Mouse (Mus musculus): Measurements from ENCODE around the gene Gpr84.
A peak's percentile ranks its signal among the peaks of the same experiment; 100 is the strongest.

Gpr84 gene

DNA sequence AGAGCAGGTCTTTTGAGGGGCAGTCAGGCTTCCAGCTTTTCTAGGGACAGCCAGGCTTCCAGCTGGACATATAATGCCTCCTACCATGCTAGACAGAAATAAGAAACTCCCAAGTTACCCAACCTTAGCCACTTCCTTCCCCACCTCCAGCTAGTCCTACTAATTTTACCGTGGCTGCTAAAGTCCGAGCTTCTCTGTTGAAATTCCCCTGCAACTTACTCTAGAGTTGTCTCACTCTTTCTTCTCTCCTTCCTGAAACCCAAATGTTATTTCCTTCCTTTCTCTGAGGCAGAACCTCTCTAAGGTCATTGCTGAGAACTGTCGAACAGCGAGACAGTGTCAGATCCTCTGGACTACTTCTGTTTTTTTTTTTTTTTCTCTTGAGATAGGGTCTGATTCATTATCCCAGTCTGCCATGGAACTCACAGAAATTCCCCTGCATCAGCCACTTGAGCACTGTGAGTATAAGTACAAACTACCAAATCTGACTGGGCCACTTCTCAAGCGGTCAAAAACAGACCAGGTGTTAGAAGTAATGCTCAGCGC lies at the start of gene Gpr84:
Gene Gpr84 (minus strand): TSS at position 248 of the 546 bp plus-strand sequence.
- no peak for DNase-seq

DNA sequence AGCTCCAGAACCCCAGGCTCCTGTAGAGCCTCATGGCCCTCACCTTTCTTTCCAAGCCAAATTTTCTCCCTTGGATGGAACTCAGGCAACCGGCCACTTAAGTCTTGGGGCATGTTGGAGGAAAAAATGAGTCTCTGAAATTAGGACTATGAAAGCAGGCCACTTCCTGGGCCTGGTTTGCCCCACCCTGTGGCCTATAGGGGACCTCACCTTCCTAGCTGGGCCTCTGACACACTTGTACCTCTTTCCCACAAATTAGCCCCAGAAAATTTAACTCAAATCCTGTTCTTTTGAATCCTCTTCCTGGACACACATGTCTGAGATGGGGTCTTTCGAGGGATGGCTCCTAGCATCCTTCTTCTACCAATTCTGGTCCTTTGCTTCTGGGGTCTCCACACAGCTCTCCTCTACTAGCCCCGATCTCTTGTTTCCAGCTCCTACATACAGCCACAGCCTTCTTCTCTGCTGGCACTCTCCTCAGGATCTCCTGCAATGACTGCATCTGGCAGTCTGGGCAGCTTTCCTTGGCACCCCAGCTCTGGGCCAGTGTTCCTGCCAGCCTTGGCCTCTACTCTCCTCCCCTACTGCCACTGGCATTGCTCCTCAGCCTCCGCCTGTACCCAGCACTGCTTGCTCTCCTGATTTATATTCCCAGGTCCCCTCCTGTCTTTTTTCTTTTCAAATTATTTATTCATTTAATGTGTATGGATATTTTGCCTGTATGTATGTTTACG lies 49.6 kb upstream of the Gpr84 start:
- no peak for DNase-seq

DNA sequence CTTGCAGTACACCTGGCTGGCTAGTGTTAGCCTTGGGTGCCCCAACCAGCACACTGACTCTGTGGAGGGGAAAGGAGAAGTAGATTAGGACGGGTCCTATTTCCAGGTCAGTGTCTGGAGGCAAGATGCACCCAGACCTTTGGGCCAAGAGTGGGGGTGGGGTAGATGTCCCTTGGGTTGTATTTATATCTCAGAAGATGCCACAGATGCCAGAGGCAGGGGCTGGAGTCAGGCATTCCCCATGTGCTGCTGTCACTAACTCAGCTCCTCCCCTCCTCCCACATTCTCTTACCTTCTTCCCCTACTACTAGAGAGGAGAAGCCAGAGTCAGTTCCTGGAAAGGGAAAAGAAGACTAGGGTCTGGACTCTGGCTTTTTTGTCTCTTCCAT lies 48.7 kb upstream of the Gpr84 start:
- no peak for DNase-seq

DNA sequence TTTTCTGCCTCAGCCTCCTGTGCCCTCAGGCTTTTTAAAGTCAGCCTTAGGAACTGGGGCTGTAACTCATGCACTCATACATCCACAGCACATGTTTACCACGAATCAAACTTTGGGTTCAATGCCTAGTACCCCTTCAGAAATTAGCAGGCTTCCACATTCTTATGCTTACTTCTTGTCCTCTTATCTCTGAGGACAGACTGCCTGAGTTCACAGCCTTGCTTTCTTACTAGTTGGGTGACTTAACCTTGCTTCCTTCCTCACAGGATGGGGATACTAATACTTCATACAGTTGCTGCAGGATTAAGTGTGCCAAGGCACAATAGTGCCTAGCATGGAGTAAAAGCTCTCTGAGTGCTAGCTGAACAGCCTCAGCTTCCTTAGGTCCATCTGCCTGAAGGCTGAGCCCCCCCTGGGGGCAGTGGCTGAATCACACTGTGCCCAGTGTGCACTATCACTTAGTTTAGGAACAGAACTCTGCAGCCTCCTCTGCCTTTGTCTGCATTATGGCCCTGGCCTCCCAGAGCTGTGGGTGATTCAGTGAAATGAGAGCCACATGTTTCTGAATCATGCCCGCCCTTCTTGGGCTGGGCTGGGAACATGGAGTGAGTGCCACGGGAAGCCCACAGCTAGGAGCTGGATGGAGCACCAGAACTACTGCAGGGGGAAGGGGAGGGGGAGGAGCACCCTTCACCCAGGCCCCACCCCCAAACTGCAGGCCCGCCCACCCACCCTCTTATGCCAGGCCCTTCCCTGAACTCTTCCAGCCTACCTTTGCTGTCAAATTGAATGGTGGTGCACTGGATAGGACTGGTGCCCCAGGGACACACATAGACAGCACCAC lies 48.1 kb upstream of the Gpr84 start:
- no peak for DNase-seq

DNA sequence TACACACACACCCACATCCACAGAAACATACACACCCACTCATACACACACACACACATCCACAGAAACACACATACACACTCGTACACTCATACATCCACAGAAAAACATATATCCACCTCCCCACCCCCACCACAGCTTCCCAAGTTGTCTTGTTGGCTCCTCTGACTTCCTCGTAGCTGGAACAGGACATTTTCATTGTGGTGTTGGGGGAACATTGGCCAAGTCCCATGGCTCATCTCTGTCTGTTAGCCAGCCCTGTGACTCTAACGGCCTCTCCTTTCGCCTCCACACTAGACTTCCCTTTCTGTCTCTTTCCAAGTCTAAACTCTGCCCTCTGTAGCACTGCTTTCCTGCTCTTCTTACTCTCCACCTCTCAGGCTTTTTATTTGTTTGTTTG lies 47.4 kb upstream of the Gpr84 start:
- DNase-seq: no peak

DNA sequence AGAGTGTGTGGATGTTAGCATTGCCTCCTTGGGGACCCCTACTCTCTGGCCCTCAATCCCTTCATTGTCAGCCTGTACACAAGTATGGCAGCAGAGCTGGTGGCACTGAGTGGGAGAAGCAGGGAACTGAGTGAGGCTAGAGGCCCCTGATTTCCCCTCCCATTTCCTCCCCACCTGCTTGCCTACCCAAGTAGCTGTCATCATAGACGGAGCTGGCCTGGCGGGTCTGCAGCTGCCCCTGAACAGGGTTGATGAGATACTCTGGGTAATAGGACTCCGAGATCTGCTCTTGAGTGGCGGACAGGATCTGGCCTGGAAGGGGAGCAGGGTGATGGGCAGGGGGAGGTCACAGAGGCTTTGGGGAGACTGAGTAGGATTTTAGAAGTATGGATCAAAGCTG lies 45.7 kb upstream of the Gpr84 start:
- DNase-seq: no peak

DNA sequence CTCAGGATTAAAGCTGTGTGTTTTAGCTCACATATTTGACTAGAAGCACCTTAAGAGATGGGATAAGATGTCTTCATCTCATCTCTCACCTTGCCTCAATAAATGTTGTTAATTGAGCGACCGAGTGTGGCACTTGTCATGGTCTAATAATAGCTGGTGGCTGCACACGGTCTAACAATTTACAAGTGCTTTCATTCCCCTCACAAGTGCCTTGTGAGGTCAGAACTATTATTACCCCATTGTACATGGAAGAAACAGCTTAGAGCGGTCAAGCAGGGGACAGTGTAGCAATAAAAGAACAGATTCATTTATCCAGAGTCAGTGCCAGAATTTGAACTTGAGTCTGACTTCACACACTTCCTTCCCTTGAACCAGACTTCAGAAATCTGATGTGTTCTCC lies 45.0 kb upstream of the Gpr84 start:
- DNase-seq: no peak

DNA sequence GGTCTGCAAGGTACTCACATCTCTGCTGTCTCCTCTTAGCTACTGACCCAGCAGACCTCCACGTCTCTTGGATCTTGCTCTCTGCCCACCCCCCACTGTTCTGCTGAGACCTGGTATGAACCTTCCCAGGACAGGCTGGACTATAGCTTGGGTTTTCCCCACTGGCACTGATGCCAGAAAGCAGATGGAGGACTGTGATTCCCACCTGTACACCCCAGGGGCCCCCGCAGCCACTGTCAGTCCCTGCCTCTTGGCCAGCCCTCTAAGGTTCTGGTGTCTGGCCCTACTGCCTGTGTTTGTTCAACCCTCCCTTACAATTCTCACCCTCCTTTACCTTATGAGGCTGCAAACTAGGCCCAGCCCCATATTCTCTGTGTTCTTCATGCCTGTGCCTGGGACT lies 44.3 kb upstream of the Gpr84 start:
- no peak for DNase-seq

DNA sequence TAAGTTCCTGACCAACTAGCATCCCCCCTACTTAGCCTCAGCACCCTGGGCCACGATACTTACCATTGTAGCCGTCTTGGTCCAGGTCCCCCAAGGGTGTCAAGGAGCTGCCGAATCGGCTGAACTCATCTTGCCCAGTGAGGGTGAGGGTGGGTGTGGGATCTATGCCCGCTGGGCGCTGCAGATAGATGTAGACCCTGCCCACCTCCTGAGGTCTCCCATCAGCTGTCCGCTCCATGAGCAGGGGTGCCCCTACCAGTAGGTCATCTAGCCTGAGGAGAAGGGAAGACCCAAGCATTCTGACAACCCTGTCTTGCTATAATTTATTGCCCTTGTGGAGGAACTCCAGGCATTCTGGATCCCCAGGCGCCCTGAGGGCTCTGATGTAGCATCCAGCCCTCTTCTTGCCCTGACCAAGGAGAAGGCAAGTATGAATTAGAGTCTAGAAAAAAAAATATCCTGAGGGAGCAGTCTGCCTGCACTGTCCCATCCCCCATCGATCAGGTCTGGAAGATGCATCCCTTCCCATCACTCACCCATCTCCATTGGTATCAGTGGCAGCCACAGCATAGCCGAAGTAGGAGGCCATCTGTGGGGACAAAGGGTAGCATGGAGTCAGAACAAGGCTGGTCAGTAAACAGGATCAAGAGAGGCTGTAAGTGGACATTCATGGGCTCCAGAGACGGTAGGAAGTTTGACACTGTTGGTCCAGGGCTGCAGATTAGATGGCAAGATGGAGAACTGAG lies 43.3 kb upstream of the Gpr84 start:
- DNase-seq: no peak

DNA sequence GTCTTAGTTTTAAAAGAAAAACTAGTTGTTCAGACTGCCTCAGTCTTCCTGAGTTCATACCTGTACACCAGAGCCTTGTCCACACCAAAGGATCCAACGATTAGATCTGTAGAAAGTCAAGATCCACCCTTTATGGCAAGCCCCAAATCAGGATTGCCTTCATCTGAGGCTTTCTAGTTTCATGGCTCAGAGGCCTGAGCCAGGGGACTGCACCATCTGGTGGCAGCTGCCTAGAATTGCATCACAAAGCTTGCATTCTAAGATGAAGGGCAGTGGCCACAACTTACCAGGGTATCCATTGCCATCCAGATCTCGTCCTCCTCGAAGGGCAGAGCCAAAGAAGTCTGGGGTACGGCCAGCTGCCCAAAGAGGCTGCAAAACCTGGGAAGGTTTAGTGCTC lies 42.4 kb upstream of the Gpr84 start:
- DNase-seq: peak; percentile 79

DNA sequence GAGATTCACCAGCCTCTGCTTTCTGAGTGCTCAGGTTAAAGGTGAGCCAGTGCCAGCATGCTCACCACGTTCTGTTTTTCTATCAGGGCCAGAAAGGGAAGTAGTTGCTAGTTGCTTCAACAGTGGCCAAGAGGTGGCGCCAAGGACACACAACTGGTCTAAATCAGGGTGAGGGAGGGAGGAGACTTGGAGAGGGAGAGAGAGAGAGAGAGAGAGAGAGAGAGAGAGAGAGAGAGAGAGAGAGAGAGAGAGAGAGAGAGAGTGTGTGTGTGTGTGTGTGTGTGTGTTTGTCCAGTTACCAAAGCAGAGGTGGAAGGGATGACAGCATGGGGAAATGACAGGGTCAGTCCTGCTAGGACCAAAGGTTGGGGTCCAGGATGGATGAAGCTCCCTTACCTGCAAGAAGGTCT lies 36.9 kb upstream of the Gpr84 start:
- DNase-seq: peak; percentile 90

DNA sequence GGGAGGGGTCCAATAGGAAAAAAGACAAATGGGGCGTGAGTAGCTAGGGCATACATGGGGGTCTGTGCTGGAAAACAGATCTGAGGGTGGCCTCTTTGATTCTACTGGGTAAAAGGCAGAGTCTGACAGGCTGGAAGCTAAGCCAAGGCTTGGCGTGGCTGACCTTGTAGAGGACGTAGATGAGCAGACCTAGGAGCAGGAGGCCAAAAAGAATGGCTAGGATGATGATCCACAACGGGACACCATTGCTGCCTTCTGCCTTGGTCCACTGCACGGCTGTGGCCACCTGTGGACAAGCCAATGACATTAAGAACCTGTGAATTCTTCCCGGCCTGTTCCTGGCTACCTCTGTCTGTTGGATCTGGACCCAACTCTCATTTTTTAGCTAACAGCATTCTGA lies 35.4 kb upstream of the Gpr84 start:
- DNase-seq: no peak

DNA sequence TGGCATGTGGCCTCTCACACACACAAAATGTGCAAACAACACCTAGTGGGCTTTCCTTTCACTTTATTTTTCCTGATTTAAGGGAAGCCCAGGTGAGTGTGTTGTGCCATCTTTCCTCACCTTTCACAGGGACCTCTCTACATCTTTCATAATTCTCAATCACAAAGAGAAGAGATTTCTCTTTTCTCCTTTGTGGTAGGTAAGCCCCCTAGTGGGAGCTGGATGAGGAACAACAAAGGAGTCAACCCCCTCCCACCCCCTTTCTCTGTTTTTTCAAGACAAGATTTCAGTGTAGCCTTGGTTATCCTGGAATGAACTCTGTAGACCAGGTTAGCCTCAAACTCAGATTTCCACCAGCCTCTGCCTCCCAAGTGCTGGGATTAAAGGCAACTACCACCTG lies 33.1 kb upstream of the Gpr84 start:
- DNase-seq: no peak

DNA sequence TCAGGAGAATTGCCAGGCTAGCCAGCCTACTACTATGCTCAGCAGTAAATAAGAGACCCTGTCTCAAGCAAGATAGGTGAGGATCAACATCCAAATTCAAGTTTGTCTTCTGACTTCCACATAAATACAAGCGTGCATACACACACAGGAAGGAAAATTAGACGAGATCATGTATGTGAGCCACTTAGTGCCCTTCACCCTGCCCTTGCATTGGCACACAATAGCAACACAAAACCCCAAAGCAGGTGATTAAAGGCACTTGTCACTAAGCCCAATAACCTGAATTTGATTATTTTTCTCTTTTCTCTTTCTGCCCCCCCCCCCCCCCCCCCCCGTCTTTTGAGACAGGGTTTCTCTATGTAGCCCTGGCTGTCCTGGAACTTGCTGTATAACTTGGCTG lies 32.6 kb upstream of the Gpr84 start:
- no peak for DNase-seq

DNA sequence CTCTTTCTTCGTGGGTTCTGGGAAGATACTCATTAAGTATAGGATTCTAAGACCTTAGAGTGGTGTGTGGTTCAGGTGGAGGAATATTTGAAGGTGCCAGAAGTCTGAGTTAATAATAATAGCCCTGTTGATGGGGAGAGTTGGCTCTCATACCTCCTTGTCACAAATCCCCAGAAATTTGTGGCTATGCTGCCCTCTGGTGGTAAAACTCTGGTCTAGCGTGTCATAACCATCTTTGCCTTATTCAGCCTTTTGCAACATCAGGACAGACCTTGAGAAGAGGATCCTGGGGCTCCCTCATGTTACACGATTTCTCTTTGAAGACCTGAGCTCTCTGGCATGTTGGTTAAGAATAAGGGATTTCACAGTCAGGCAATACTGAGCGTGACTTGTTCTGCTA lies 32.0 kb upstream of the Gpr84 start:
- DNase-seq: peak; percentile 93

DNA sequence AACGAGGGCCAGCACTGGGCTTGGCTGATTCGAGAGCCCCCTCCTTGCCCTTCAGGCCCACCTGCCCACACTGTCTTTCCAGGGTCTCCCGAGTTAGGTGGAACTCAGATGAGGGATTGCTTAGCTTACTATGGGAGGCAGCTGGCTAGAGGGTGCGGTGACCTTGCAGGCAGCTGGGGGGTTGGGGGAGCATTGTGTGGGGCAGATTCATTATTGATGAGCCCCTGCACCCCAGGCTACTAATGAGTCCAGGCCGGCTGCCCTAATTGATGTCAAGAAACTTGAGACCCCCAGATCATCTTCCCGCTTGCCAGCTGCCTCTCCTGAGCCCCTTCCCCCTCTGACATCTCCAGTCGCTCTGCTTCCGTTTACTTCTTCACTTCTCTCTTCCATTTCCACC lies 31.1 kb upstream of the Gpr84 start:
- peak; percentile 23 for DNase-seq

DNA sequence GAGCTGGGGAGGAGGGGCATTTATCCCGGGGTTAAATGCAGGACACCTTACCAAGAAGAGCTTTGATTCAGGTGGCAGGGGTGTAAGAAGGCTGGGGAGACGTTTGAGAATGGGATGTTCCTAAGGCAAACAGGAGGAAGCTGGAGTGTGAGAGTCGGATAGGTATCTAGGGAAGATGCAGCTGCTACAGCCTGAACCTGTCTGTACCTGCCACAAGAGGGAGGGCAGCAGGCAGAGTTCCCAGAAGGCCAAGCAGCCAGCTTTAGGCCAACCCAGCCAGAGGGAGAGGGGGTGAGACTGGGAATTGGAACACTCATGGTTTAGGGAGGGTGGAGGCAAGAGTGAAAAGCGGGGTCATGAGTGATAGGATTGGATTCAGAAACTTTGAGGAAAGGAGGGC lies 30.4 kb upstream of the Gpr84 start:
- peak; percentile 59 for DNase-seq

DNA sequence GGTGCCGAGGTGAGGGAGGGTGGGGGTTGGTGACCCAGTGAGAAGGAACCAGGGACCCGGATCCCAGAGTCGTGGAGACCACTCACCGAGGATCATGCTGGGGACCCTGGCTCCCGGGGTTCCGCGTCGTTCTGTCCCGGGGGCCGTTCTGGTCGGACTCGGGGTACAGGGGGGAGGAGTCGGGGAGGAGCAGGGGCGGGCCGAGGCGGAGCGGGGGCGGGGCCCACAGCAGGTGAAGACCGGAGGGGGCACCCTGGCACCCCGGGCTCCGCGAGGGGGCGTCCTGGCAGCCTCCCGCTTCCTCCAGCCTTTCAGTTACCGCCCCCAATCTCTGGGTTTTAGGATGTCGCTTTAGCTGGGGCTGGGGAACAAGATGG lies 29.5 kb upstream of the Gpr84 start, which contains the start of gene Zfp385a:
Gene Zfp385a (minus strand): TSS at position 133 of the 377 bp plus-strand sequence.
- peak; percentile 76 for DNase-seq

DNA sequence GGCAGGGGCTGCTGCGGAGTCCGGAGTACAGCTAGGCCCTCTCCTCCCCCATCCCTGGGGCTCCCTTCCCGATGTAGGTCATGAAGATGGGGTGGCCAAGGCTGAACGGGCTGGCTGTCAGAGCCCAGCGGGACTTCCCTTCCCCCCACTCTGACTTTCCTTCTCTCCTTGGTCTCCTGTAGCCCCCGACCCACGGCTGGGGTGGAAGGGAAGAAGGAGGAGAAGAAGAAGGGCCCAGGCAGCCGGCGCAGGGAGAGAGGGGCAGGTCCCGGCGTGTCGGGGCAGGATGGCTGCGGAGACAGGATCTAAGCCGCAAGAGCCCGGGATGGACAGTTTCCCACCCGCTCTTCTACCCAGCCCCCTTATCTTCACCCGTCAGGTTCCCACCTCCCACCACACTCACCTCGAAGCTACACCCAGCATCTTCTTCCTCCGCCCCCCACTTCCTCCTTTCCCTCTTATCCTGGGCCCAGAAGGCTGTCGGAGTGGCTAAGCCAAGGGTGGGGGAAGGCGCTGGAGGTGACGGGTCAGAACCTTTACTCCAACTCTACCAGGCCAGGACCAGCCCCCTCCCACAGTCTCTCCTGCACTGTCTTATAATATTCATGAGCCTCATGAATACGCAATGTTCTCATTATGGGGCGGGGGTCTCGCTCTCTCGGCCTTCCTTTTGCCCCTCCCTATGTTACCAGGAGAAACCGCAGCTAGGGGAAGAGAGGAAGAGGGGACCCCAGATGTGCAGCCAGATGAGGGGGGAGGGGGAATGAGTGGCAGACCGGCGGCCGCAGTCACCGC lies 29.0 kb upstream of the Gpr84 start:
- peak; percentile 70 for DNase-seq

DNA sequence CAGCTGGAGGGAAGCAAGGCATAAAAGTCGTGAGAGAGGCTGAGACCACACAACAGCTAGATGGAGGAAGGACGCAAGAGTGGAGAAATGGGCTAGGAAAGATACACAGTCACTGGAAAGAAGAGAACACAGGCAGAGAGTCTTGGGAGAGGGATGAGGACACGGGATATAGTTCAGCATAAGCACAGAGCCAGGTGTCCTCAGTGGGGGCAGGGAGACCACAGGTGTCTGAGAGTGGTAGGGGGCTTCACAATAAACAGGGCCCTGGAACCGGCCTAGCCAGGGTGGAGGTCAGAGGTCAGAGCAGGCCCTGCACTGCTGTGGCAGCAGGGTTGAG lies 28.4 kb upstream of the Gpr84 start:
- DNase-seq: no peak

DNA sequence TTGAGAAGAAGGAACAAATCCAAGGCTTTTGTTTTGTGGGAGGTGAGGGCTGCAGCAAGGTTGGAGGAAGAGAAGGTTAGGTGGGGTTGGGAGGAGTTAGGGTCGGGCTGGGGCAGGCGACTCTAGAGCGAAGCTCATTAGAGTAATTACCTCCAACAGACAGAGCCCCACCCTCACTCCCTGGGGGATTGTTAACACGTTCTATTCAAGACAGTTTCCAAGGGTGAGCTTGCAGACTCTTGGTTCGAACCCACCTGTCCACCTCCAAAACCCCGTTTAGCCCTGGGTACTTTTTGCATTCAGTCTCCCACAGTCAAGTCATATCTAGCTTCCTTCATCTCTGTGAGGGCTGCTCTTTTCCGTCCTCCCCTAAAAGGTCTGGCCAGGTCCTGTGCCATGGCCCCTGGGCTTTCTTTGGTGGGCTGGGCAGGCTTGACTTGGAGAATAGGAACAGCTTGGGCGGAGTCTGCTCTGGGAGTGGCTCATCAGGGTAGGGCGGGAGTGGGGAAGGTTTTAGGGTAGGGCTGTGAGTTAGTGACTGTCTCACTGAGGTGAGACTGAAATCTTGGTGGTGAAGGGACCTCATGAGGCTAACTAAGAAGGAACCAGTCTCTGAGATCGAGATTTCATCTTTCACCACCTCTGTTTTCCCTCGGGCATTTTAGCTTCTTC lies 26.7 kb upstream of the Gpr84 start:
- peak; percentile 59 for DNase-seq

Data from retina, postnatal 1 day (tissue).